In genomic region chr14:118920654-118921053, GRCm38 (mm10) we compare ENCODE assay signal across 17 mouse cellular contexts. TPM values are rescaled to one million over a fixed set of nuclear protein-coding genes. Genes with fewer than 3 reads are reported as not detected.
DNase-seq lines count a peak whose midpoint lies in the region; ATAC-seq and TF ChIP-seq lines count a peak whose summit lies in the region.
"Had no signal": no experiment of that assay in that cellular context is flagged by ENCODE, and none has a peak within 500 bp of the region (broad histone marks: within the 10 kb centered on the region; RNA-seq: fewer than 3 reads in every experiment).

No protein-coding gene starts in this region.

- no peak overlapping the region for H3K27ac ChIP-seq in intestine, postnatal 0 days (ENCODE audit: low read depth, low read length)
- H3K27ac ChIP-seq in intestine, embryonic 16.5 days (ENCODE audit: low read length) = no peak overlapping the region
- H3K27ac ChIP-seq in CH12.LX (ENCODE audit: insufficient read depth, low read depth) = no peak overlapping the region
- no peak overlapping the region for H3K27ac ChIP-seq in midbrain, embryonic 16.5 days (ENCODE audit: low read length)
- no peak overlapping the region for H3K27ac ChIP-seq in heart, adult 2 months
- H3K27ac ChIP-seq: heart, embryonic 10.5 days had no signal

- TF ChIP-seq RAD21 in CH12.LX (IDR thresholded peaks at IDR 0.05; ENCODE audit: low read depth, low read length) = no peak; the same call in 1 of the 2 replicates

- dilution Hi-C loops in CH12.LX (cut with MboI; ENCODE audit: extremely low pct_ligation_motif_present, extremely low pct_unique_long_range_greater_than_20kb, low sequenced_read_pairs) = no loop called here

- peaks cover 14% of the 10 kb centered on the region for H3K27me3 ChIP-seq in intestine, postnatal 0 days (replicated peaks; ENCODE audit: control insufficient read depth, insufficient read depth, low read length)
- H3K27me3 ChIP-seq in intestine, embryonic 16.5 days (replicated peaks; ENCODE audit: control insufficient read depth, insufficient read depth, low read length) = peaks cover 12% of the 10 kb centered on the region
- H3K27me3 ChIP-seq in CH12.LX (replicated peaks) = no peaks in the 10 kb centered on the region
- H3K27me3 ChIP-seq in midbrain, embryonic 16.5 days (ENCODE audit: control insufficient read depth, insufficient read depth, low read depth, low read length) = no peaks in the 10 kb centered on the region
- H3K27me3 ChIP-seq in heart, adult 2 months (ENCODE audit: control insufficient read depth, insufficient read depth, low read length) = peaks cover 3% of the 10 kb centered on the region; the same call in 1 of the 2 replicates

- TF ChIP-seq EP300 in CH12.LX (IDR thresholded peaks at IDR 0.05; ENCODE audit: low read length) = no peak
- TF ChIP-seq EP300 in heart, adult 2 months (IDR thresholded peaks at IDR 0.05; ENCODE audit: insufficient read depth, low read depth, low read length) = no peak

- in situ Hi-C loops in CH12.LX (cut with MboI; ENCODE audit: low pct_ligation_motif_present, low pct_unique_long_range_greater_than_20kb, low sequenced_read_pairs) = no loop called here

- H3K36me3 ChIP-seq in intestine, postnatal 0 days (ENCODE audit: control insufficient read depth, insufficient read depth) = no peaks in the 10 kb centered on the region
- H3K36me3 ChIP-seq in intestine, embryonic 16.5 days (ENCODE audit: control insufficient read depth, insufficient read depth, low read length) = no peaks in the 10 kb centered on the region
- no peaks in the 10 kb centered on the region for H3K36me3 ChIP-seq in CH12.LX (replicated peaks in 1 of 2; ENCODE audit: control insufficient read depth in 1 of 2, insufficient read depth in 1 of 2, low read length in 1 of 2)
- peaks cover 7% of the 10 kb centered on the region for H3K36me3 ChIP-seq in midbrain, embryonic 16.5 days (ENCODE audit: control insufficient read depth, insufficient read depth, low read length)
- no peaks in the 10 kb centered on the region for H3K36me3 ChIP-seq in heart, adult 2 months (ENCODE audit: control insufficient read depth, insufficient read depth, low read length)

- 0 out of 2 replicates have a peak, but pooled peaks have one; percentile 25 for TF ChIP-seq CTCF in intestine, postnatal 0 days (IDR thresholded peaks at IDR 0.05; ENCODE audit: low read depth)
- 0 out of 4 replicates have a peak, but pooled peaks of 1 of the 2 experiments have one; percentile 4 for TF ChIP-seq CTCF in CH12.LX (conservative IDR thresholded peaks at IDR 0.05 in 1 of 2, IDR thresholded peaks at IDR 0.05 in 1 of 2; ENCODE audit: low read depth in 2 of 2, low read length in 2 of 2)
- no peak for TF ChIP-seq CTCF in heart, adult 2 months (IDR thresholded peaks at IDR 0.05)

- TF ChIP-seq POLR2A in CH12.LX (IDR thresholded peaks at IDR 0.05; ENCODE audit: low read depth, low read length) = no peak
- no peak for TF ChIP-seq POLR2A in heart, adult 2 months (IDR thresholded peaks at IDR 0.05; ENCODE audit: insufficient read depth, low read depth, low read length)

- intact Hi-C loops in heart, adult 2 months (cut with DNase I) = no loop called here

- H3K9me3 ChIP-seq in intestine, postnatal 0 days (ENCODE audit: control insufficient read depth) = no peaks in the 10 kb centered on the region
- no peaks in the 10 kb centered on the region for H3K9me3 ChIP-seq in intestine, embryonic 16.5 days (ENCODE audit: control insufficient read depth, low read length)
- no peaks in the 10 kb centered on the region for H3K9me3 ChIP-seq in CH12.LX (replicated peaks; ENCODE audit: low read length)
- H3K9me3 ChIP-seq in midbrain, embryonic 16.5 days (replicated peaks; ENCODE audit: control insufficient read depth, low read length, poor library complexity, severe bottlenecking) = no peaks in the 10 kb centered on the region
- H3K9me3 ChIP-seq: heart, embryonic 10.5 days had no signal

- no peak overlapping the region for H3K9ac ChIP-seq in intestine, postnatal 0 days (ENCODE audit: low read depth, low read length)
- H3K9ac ChIP-seq in intestine, embryonic 16.5 days (ENCODE audit: low read depth, low read length) = no peak overlapping the region
- no peak overlapping the region for H3K9ac ChIP-seq in CH12.LX (ENCODE audit: insufficient read depth, low read depth)
- peak overlapping the region; percentile 15; the same call in 1 of the 2 replicates for H3K9ac ChIP-seq in midbrain, embryonic 16.5 days (ENCODE audit: low read depth, low read length)
- no peak overlapping the region for H3K9ac ChIP-seq in heart, adult 2 months (ENCODE audit: low read depth, low read length)

- H3K79me2 ChIP-seq in CH12.LX (replicated peaks; ENCODE audit: control insufficient read depth, extremely low read depth, insufficient read depth, poor library complexity, severe bottlenecking) = no peaks in the 10 kb centered on the region
- no peaks in the 10 kb centered on the region for H3K79me2 ChIP-seq in heart, adult 2 months (replicated peaks; ENCODE audit: control insufficient read depth, insufficient read depth, low read length)

- H3K4me2 ChIP-seq in intestine, postnatal 0 days (replicated peaks; ENCODE audit: low read depth) = no peak overlapping the region
- H3K4me2 ChIP-seq in intestine, embryonic 16.5 days (ENCODE audit: low read depth, low read length) = no peak overlapping the region
- no peak overlapping the region for H3K4me2 ChIP-seq in CH12.LX (ENCODE audit: insufficient read depth, low read depth, poor library complexity, severe bottlenecking)
- peak overlapping the region; percentile 97 for H3K4me2 ChIP-seq in midbrain, embryonic 16.5 days (ENCODE audit: low read length)
- H3K4me2 ChIP-seq: liver, embryonic 11.5 days had no signal

- H3K4me3 ChIP-seq in intestine, postnatal 0 days (ENCODE audit: low read depth, low read length) = no peak overlapping the region
- no peak overlapping the region for H3K4me3 ChIP-seq in intestine, embryonic 16.5 days (ENCODE audit: low read length)
- no peak overlapping the region for H3K4me3 ChIP-seq in CH12.LX (replicated peaks in 1 of 3; ENCODE audit: low read depth in 2 of 3, low read length in 2 of 3, poor library complexity in 1 of 3)
- H3K4me3 ChIP-seq in midbrain, embryonic 16.5 days (ENCODE audit: low read depth, low read length) = no peak overlapping the region
- H3K4me3 ChIP-seq in heart, adult 2 months = no peak overlapping the region
- H3K4me3 ChIP-seq: heart, embryonic 10.5 days had no signal

- WGBS in intestine, postnatal 0 days = 35% methylated on average over 7 of the region's 7 CpGs
- WGBS in intestine, embryonic 16.5 days = 47% methylated on average over 7 of the region's 7 CpGs
- 54% methylated on average over 7 of the region's 7 CpGs for whole genome bisulfite sequencing in midbrain, embryonic 16.5 days
- WGBS in heart, adult 2 months = 74% methylated on average over 7 of the region's 7 CpGs

- peaks cover 13% of the 10 kb centered on the region; the same call in 1 of the 2 replicates for H3K4me1 ChIP-seq in intestine, postnatal 0 days (replicated peaks; ENCODE audit: control insufficient read depth, insufficient read depth, low read length)
- peaks cover 22% of the 10 kb centered on the region for H3K4me1 ChIP-seq in intestine, embryonic 16.5 days (ENCODE audit: control insufficient read depth, insufficient read depth, low read length)
- H3K4me1 ChIP-seq in CH12.LX (ENCODE audit: control insufficient read depth in 1 of 2, insufficient read depth in 2 of 2) = peaks cover 0 to 3% of the 10 kb centered on the region in 2 experiments; a peak in 1 of 4 replicates
- H3K4me1 ChIP-seq in midbrain, embryonic 16.5 days (ENCODE audit: control insufficient read depth, insufficient read depth, low read length) = peaks cover 39% of the 10 kb centered on the region
- no peaks in the 10 kb centered on the region; the same call in 1 of the 2 replicates for H3K4me1 ChIP-seq in heart, adult 2 months (ENCODE audit: control insufficient read depth, insufficient read depth, low read length)

- no peak for DNase-seq in CH12.LX (ENCODE audit: extremely low read depth)
- peak; percentile 37 for DNase-seq in ZHBTc4 (ENCODE audit: low read depth, low spot score)
- DNase-seq in spleen, postnatal 36 days (ENCODE audit: low spot score in 2 of 2) = no peak
- no peak for DNase-seq in Muller cell, postnatal 12 days (ENCODE audit: inconsistent ontology term)
- DNase-seq in heart, adult 2 months = no peak
- DNase-seq: adrenal gland, postnatal 36 days; cerebellum, postnatal 10 days; gastrocnemius, postnatal 25 days; kidney, adult 11 months; kidney, postnatal 14 days; thymus, postnatal 25 days had no signal

- ATAC-seq in intestine, postnatal 0 days = no peak
- no peak for ATAC-seq in intestine, embryonic 16.5 days
- ATAC-seq in midbrain, embryonic 16.5 days = no peak
- ATAC-seq: CD4-positive, CD25-positive, alpha-beta regulatory T cell, adult 4 months had no signal

TF ChIP-seq in CH12.LX, 34 proteins besides CTCF, POLR2A, EP300 and RAD21:
- TF ChIP-seq ELF1 (IDR thresholded peaks at IDR 0.05; ENCODE audit: low read depth, low read length) = no peak
- TF ChIP-seq MAFK (IDR thresholded peaks at IDR 0.05; ENCODE audit: insufficient replicate concordance, low read length) = peak; percentile 55; the same call in 1 of the 2 replicates

RNA-seq across cellular contexts. Expression of gene Dzip1, which starts 4.6 kb away (rescaled TPM):
- polyA plus RNA-seq in intestine, postnatal 0 days (2015; fragmentation: Nextera tagmentation; extraction: Ambion mirVana) = 2.7 and 3.2 TPM in 2 replicates
- 5.9 and 6.8 TPM in 2 replicates for polyA plus RNA-seq in intestine, embryonic 16.5 days (2015; fragmentation: Nextera tagmentation; extraction: Ambion mirVana)
- total RNA-seq in CH12.LX (2012; rRNA removed) (0.29 and 0.51 TPM in 2 replicates), CH12.LX (2014; rRNA removed) (0.16 and 0.19 TPM in 2 replicates)
- polyA plus RNA-seq in CH12.LX (2012; ENCODE audit: insufficient read length, low read depth) = 0.68 and 0.83 TPM in 2 replicates
- 88.3 and 103 TPM in 2 replicates for polyA plus RNA-seq in midbrain, embryonic 16.5 days (2015; fragmentation: Nextera tagmentation; extraction: Ambion mirVana)
- 1 to 10 TPM; 1.9 to 2.8 TPM for total RNA-seq in heart, adult 2 months (2021)
- 2.2 and 2.8 TPM in 2 replicates for polyA plus RNA-seq in heart, adult 2 months (2012; rRNA removed)

RNA-seq across cellular contexts. Expression of gene Dnajc3, which starts 17.1 kb away (rescaled TPM):
- polyA plus RNA-seq in intestine, postnatal 0 days (2015; fragmentation: Nextera tagmentation; extraction: Ambion mirVana) = 37.6 and 38.1 TPM in 2 replicates
- 47.0 and 51.6 TPM in 2 replicates for polyA plus RNA-seq in intestine, embryonic 16.5 days (2015; fragmentation: Nextera tagmentation; extraction: Ambion mirVana)
- total RNA-seq in CH12.LX (2012; rRNA removed) (29.0 and 42.7 TPM in 2 replicates), CH12.LX (2014; rRNA removed) (40.6 and 43.2 TPM in 2 replicates)
- 30.8 and 31.6 TPM in 2 replicates for polyA plus RNA-seq in CH12.LX (2012; ENCODE audit: insufficient read length, low read depth)
- polyA plus RNA-seq in midbrain, embryonic 16.5 days (2015; fragmentation: Nextera tagmentation; extraction: Ambion mirVana) = 20.2 and 21.3 TPM in 2 replicates
- total RNA-seq in heart, adult 2 months (2021) = 10 to 100 TPM; 32.5 to 33.4 TPM
- polyA plus RNA-seq in heart, adult 2 months (2012; rRNA removed) = 8.5 and 20.2 TPM in 2 replicates

Comparison
In these comparisons a context has a peak if more than half of its experiments do, and no peak if none do; other contexts are left out.
1. RNA of gene Dzip1, which starts 4.6 kb away (polyA plus RNA-seq): 88.3 to 103 TPM in midbrain, embryonic 16.5 days; 5.9 to 6.8 TPM in intestine, embryonic 16.5 days, 2.7 to 3.2 TPM in intestine, postnatal 0 days, 2.2 to 2.8 TPM in heart, adult 2 months and 0.68 to 0.83 TPM in CH12.LX; every median in the first group is over 10 times any median in the second.